Mouse (Mus musculus) WW6 (cell line): ENCODE data around the gene Ssmem1.

Experiments used
- DNase-seq: peaks from one replicate; pipeline ENCODE4 v3.0.0-alpha.2; 2013; ENCODE audit warnings: low read depth, low spot score

Ssmem1 gene

GRCm38 (mm10) chr6:30526586-30527515, 17.2 kb downstream of the Ssmem1 start:
- DNase-seq = no peak

- DNase-seq = no peak
Observed at GRCm38 (mm10) chr6:30528800-30529199, 19.2 kb downstream of the Ssmem1 start.

GRCm38 (mm10) chr6:30535340-30535739, 25.7 kb downstream of the Ssmem1 start:
- DNase-seq = no peak

- DNase-seq = no peak
Observed at GRCm38 (mm10) chr6:30538240-30538639, 28.6 kb downstream of the Ssmem1 start.

- DNase-seq = no peak
Observed at GRCm38 (mm10) chr6:30538800-30539199, 29.2 kb downstream of the Ssmem1 start.

- no peak for DNase-seq
Observed at GRCm38 (mm10) chr6:30541009-30541799, 31.6 kb downstream of the Ssmem1 start, which contains the start of gene Cpa2. Gene Cpa2 (plus strand): TSS chr6:30541582.

GRCm38 (mm10) chr6:30542277-30542676, 32.6 kb downstream of the Ssmem1 start:
- DNase-seq = no peak

GRCm38 (mm10) chr6:30543077-30543476, 33.4 kb downstream of the Ssmem1 start:
- no peak for DNase-seq

- no peak for DNase-seq
Observed at GRCm38 (mm10) chr6:30543851-30544250, 34.2 kb downstream of the Ssmem1 start.

- no peak for DNase-seq
Observed at GRCm38 (mm10) chr6:30545689-30546088, 36.0 kb downstream of the Ssmem1 start.

- DNase-seq = no peak
Observed at GRCm38 (mm10) chr6:30546571-30547273, 37.1 kb downstream of the Ssmem1 start.

- DNase-seq = no peak
Observed at GRCm38 (mm10) chr6:30547274-30547645, 37.6 kb downstream of the Ssmem1 start.

GRCm38 (mm10) chr6:30547656-30548306, 38.1 kb downstream of the Ssmem1 start:
- no peak for DNase-seq

GRCm38 (mm10) chr6:30549231-30549761, 39.6 kb downstream of the Ssmem1 start:
- DNase-seq = no peak

- no peak for DNase-seq
Observed at GRCm38 (mm10) chr6:30550496-30551192, 41.0 kb downstream of the Ssmem1 start.

GRCm38 (mm10) chr6:30551193-30551515, 41.5 kb downstream of the Ssmem1 start:
- no peak for DNase-seq

GRCm38 (mm10) chr6:30551644-30552580, 42.3 kb downstream of the Ssmem1 start:
- DNase-seq = no peak

GRCm38 (mm10) chr6:30552628-30553027, 43.0 kb downstream of the Ssmem1 start:
- DNase-seq = no peak

- DNase-seq = no peak
Observed at GRCm38 (mm10) chr6:30553381-30554010, 43.8 kb downstream of the Ssmem1 start.
